Mouse (Mus musculus): Measurements from ENCODE around the gene Ptpn4. TPM values are rescaled to one million over a fixed set of nuclear protein-coding genes. Genes with fewer than 3 reads are reported as not detected.

Ptpn4 gene
- polyA plus RNA-seq, 1 experiment from 2014 or later, result 11.8 TPM

- ATAC-seq, result peak; percentile 86
- ChIA-PET CTCF (interaction anchor here (1.0 to 1.8 kb wide), 3 partner anchors 9 to 128 kb away, joined by 3 read pairs; no protein-coding TSS in a partner anchor), POLR2A (no interaction called here)
- H3K27me3 ChIP-seq, result no peaks in the 10 kb centered on the region
- in situ Hi-C loops (cut with MboI; ENCODE audit: low pct_unique_long_range_greater_than_20kb), result no loop called here
- no peak for TF ChIP-seq CTCF (IDR thresholded peaks at IDR 0.05)
- DNase-seq (ENCODE audit: low read depth, low spot score), result no peak
These were observed 189.0 kb downstream of the Ptpn4 start, which contains the start of gene Epb41l5 for GRCm38 (mm10) chr1:119648205-119649111. Gene Epb41l5 (minus strand): TSS chr1:119649000.

- in situ Hi-C loops (cut with MboI; ENCODE audit: low pct_unique_long_range_greater_than_20kb), result no loop called here
- ChIA-PET POLR2A (no interaction called here), CTCF (interaction anchor here (0.6 kb wide), 1 partner anchor 29 kb away, joined by 3 read pairs; no protein-coding TSS in a partner anchor)
- H3K27me3 ChIP-seq, result no peaks in the 10 kb centered on the region
- ATAC-seq, result no peak
- no peak for DNase-seq (ENCODE audit: low read depth, low spot score)
- no peak for TF ChIP-seq CTCF (IDR thresholded peaks at IDR 0.05)
These were observed 191.1 kb downstream of the Ptpn4 start for GRCm38 (mm10) chr1:119646356-119646755.

GRCm38 (mm10) chr1:119642367-119642766 lies 195.0 kb downstream of the Ptpn4 start:
- TF ChIP-seq CTCF (IDR thresholded peaks at IDR 0.05), result peak; percentile 54
- ChIA-PET POLR2A (no interaction called here), CTCF (interaction anchor here (0.9 to 1.1 kb wide), 2 partner anchors 12 to 93 kb away, joined by 3 read pairs; no protein-coding TSS in a partner anchor)
- ATAC-seq (no peak), DNase-seq (ENCODE audit: low read depth, low spot score) (no peak)
- in situ Hi-C loops (cut with MboI; ENCODE audit: low pct_unique_long_range_greater_than_20kb), result no loop called here
- no peaks in the 10 kb centered on the region for H3K27me3 ChIP-seq

GRCm38 (mm10) chr1:119641090-119641812 lies 196.2 kb downstream of the Ptpn4 start:
- no peak for TF ChIP-seq CTCF (IDR thresholded peaks at IDR 0.05)
- H3K27me3 ChIP-seq, result no peaks in the 10 kb centered on the region
- POLR2A ChIA-PET, result no interaction called here
- CTCF ChIA-PET, result interaction anchor here (0.9 kb wide), 1 partner anchor 93 kb away, joined by 4 read pairs; no protein-coding TSS in a partner anchor
- DNase-seq (ENCODE audit: low read depth, low spot score), result no peak
- no peak for ATAC-seq
- in situ Hi-C loops (cut with MboI; ENCODE audit: low pct_unique_long_range_greater_than_20kb), result no loop called here

- in situ Hi-C loops (cut with MboI; ENCODE audit: low pct_unique_long_range_greater_than_20kb), result no loop called here
- ATAC-seq (peak; percentile 23), DNase-seq (ENCODE audit: low read depth, low spot score) (no peak)
- ChIA-PET CTCF (interaction anchor here (0.7 kb wide), 1 partner anchor 9 kb away, joined by 3 read pairs; the partner anchor contains the start of gene Epb41l5), POLR2A (no interaction called here)
- no peaks in the 10 kb centered on the region for H3K27me3 ChIP-seq
- TF ChIP-seq CTCF (IDR thresholded peaks at IDR 0.05), result no peak
These were observed 197.4 kb downstream of the Ptpn4 start for GRCm38 (mm10) chr1:119640006-119640405.

GRCm38 (mm10) chr1:119637188-119638023 lies 200.0 kb downstream of the Ptpn4 start:
- ChIA-PET CTCF (interaction anchor here (1.2 to 2.0 kb wide), 5 partner anchors 8 to 67 kb away, joined by 3 to 5 read pairs (median 4); no protein-coding TSS in a partner anchor), POLR2A (interaction anchor here (0.6 kb wide), 1 partner anchor 19 kb away, joined by 5 read pairs; no protein-coding TSS in a partner anchor)
- DNase-seq (ENCODE audit: low read depth, low spot score) (no peak), ATAC-seq (peak; percentile 28)
- in situ Hi-C loops (cut with MboI; ENCODE audit: low pct_unique_long_range_greater_than_20kb), result no loop called here
- H3K27me3 ChIP-seq, result no peaks in the 10 kb centered on the region
- TF ChIP-seq CTCF (IDR thresholded peaks at IDR 0.05), result no peak

- POLR2A ChIA-PET, result no interaction called here
- CTCF ChIA-PET, result no interaction called here
- ATAC-seq (no peak), DNase-seq (ENCODE audit: low read depth, low spot score) (no peak)
- in situ Hi-C loops (cut with MboI; ENCODE audit: low pct_unique_long_range_greater_than_20kb), result no loop called here
- TF ChIP-seq CTCF (IDR thresholded peaks at IDR 0.05), result no peak
- no peaks in the 10 kb centered on the region for H3K27me3 ChIP-seq
These were observed 202.7 kb downstream of the Ptpn4 start for GRCm38 (mm10) chr1:119634746-119635145.

GRCm38 (mm10) chr1:119630428-119630827 lies 207.0 kb downstream of the Ptpn4 start:
- in situ Hi-C loops (cut with MboI; ENCODE audit: low pct_unique_long_range_greater_than_20kb), result no loop called here
- DNase-seq (ENCODE audit: low read depth, low spot score) (no peak), ATAC-seq (no peak)
- POLR2A ChIA-PET, result interaction anchor here (0.6 kb wide), 1 partner anchor 21 kb away, joined by 3 read pairs; no protein-coding TSS in a partner anchor
- no peaks in the 10 kb centered on the region for H3K27me3 ChIP-seq
- CTCF ChIA-PET, result no interaction called here
- TF ChIP-seq CTCF (IDR thresholded peaks at IDR 0.05), result no peak

- ChIA-PET POLR2A (no interaction called here), CTCF (interaction anchor here (0.9 kb wide), 1 partner anchor 30 kb away, joined by 3 read pairs; no protein-coding TSS in a partner anchor)
- no peak for ATAC-seq
- no peak for DNase-seq (ENCODE audit: low read depth, low spot score)
- no peak for TF ChIP-seq CTCF (IDR thresholded peaks at IDR 0.05)
- in situ Hi-C loops (cut with MboI; ENCODE audit: low pct_unique_long_range_greater_than_20kb), result no loop called here
- H3K27me3 ChIP-seq, result no peaks in the 10 kb centered on the region
These were observed 210.6 kb downstream of the Ptpn4 start for GRCm38 (mm10) chr1:119626837-119627236.

- in situ Hi-C loops (cut with MboI; ENCODE audit: low pct_unique_long_range_greater_than_20kb), result no loop called here
- DNase-seq (ENCODE audit: low read depth, low spot score) (no peak), ATAC-seq (no peak)
- CTCF ChIA-PET, result interaction anchor here (0.9 kb wide), 1 partner anchor 9 kb away, joined by 3 read pairs; no protein-coding TSS in a partner anchor
- H3K27me3 ChIP-seq, result no peaks in the 10 kb centered on the region
- TF ChIP-seq CTCF (IDR thresholded peaks at IDR 0.05), result no peak
- POLR2A ChIA-PET, result no interaction called here
These were observed 213.0 kb downstream of the Ptpn4 start for GRCm38 (mm10) chr1:119624444-119624843.
